Mouse (Mus musculus) 3T3-L1 (cell line): Measurements from ENCODE around the gene 1700016K19Rik.

Experiments used
- DNase-seq: peaks from one replicate; pipeline ENCODE4 v3.0.0-alpha.2; 2015; ENCODE audit warnings: low read depth, low spot score

Gene 1700016K19Rik

DNA sequence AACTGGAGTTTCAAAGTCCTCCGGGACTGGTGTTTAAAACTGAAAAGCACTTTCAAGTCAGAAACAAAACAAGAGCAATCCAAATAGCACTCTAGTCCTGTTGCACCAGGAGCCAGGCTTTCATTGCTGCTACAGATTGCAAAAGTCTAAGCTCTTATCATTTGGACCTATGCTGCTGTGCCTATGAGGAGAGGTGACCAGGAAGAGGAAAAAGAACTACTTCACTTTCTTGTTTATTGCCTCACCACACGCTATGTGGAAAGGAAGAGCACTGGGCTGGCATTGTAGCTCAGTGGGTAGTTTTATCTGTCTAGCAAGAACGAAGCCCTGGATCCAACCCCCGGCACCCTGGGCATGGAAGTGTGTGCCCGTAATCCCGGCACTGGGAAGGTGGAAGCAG, 33.6 kb downstream of the 1700016K19Rik start:
- no peak for DNase-seq

- no peak for DNase-seq
These were observed 34.1 kb downstream of the 1700016K19Rik start for GRCm38 (mm10) chr11:76033836-76034235.

DNA sequence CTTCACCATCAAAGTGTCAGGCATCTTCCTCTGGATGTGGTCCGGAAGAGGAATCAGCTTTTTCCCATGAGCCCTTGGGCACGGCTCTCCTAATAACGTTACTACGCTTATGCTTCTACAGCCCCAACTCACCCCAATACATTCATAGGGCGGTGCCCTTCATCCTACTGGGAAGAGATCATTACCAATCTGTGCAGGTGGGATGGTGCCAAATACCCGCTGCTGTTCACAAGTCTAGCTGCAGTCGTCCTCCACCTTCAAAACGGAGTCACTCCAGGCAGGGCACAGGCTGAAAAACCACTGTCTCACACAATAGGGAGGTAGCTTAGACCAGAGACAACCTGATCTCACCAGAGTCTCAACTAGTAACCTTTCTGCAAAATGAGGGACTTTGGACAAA, 35.5 kb downstream of the 1700016K19Rik start:
- DNase-seq, result no peak

GRCm38 (mm10) chr11:76037581-76038294, 38.0 kb downstream of the 1700016K19Rik start:
- no peak for DNase-seq

GRCm38 (mm10) chr11:76039271-76040053, 39.8 kb downstream of the 1700016K19Rik start:
- no peak for DNase-seq

GRCm38 (mm10) chr11:76040106-76040505, 40.4 kb downstream of the 1700016K19Rik start:
- DNase-seq, result no peak

DNA sequence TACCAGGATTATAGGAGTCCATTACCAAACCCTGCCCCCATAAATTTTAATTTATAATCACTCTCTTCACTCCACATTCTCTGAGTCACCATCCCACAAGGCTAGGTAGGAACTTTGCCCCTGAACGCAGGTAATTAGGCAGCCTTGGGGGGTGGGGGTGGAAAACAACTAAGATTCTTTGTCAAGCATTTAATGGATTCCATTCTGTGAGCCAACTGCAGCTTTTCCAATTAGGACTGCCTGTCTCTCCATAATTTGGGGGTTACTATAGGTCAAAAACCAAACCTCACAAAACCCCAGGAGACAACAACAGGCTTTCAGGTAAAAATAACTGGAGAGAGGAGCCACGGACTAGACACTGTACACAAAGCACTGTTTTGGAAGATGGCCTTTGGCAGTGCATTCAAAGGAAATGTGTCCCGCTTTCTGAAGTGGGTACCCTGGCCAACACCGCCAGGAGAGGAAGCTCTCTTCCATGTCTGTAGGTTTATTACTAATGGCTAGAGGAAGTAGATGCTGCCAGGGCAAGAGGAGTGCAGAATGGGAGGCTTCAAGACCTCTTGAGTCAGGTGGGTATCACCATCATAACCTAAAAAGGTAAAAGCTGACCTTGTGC, 41.2 kb downstream of the 1700016K19Rik start:
- no peak for DNase-seq

DNA sequence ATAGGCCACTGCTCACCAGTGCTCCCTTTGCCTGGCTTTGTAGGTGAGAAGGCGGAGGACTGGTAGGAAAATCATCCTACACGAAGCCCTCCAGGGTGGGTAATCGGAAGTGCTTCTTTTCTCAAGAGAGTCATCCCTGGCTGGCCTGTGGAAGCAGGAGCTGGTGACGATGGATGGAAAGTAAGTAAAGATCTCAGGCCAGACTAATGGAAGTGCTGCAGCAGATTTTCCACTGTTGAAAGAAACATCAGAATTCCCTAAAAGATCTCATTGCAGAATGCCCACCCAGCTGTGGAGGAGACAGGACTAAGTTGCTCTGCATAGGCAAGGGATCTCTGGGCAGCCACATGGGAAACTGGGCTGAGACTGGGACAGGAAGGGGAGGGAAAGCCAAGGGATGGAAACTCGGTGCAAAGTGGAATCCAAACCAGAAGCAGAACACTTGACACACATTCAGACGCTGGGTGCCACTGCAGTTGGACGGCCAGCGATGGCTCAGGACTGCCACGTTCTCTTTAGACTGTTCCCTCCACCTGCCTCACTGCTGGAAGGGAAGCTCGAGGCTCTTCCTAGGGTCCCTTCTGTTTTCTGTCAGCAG, 42.4 kb downstream of the 1700016K19Rik start:
- no peak for DNase-seq

- no peak for DNase-seq
These were observed 43.2 kb downstream of the 1700016K19Rik start for GRCm38 (mm10) chr11:76042882-76043281.

GRCm38 (mm10) chr11:76044468-76044867, 44.8 kb downstream of the 1700016K19Rik start:
- no peak for DNase-seq

DNA sequence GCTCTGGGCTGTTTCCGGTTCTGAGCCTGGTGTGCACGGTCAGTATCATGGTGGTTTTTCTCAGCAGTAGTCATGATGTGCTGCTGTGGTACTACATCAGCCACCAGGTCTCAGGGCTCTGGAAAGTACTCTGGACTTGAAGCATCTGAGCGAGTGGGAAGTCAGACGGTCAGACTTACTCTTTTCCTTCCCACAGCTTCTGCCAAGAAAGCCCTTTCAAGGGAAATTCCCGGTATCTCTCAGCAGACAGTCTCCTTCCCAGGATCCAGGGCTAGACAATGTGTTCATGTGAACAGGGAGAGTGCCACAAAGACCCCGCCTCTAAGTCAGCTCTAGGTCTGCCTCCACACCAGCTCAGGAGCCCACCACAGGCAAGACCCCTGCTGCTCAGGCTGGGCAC, 45.7 kb downstream of the 1700016K19Rik start:
- no peak for DNase-seq

- DNase-seq, result no peak
These were observed 50.8 kb downstream of the 1700016K19Rik start for GRCm38 (mm10) chr11:76050509-76050908.

DNA sequence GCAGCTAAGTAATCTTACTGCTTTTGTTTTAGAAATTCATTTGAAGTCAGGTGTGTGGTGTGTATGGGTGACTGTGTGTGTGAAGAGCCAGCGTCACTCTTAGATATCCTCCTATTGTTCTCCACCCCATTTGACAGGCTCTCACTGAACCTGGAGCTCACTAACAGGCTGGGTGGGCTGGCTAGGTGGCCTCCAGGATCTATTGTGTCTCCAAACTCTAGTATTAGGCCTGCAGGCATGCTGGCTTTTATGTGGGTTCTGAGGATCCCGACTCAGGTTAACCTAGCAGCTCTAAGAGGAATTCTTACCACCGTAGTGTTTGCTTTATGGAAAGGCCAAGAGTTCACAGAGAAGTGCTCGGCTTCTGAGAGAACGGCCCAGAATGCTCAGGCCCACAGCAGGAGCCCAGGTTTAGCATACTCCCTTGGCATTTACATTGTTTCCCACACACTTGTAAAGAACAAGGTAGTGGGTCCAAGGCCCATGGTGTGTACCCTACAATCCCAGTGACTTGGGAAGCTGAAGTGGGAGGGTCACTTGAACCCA, 51.3 kb downstream of the 1700016K19Rik start:
- DNase-seq, result no peak

GRCm38 (mm10) chr11:76052496-76052895, 52.8 kb downstream of the 1700016K19Rik start:
- DNase-seq, result no peak
